Mouse (Mus musculus) Patski (cell line): Measurements from ENCODE around the gene Spryd3. TPM values are rescaled to one million over a fixed set of nuclear protein-coding genes. Genes with fewer than 3 reads are reported as not detected.

ENCODE experiments used
- ATAC-seq: fragments of 100-300 bp; one replicate; pipeline ENCODE4 v1.8.0; 2021
- CTCF ChIA-PET: fragments of 350-600 bp; sonication (Branson Sonifier 250); formaldehyde crosslinking; loops from one replicate; lab custom pipeline; 2022; ENCODE audit warnings: inconsistent platforms; lab: Charles Lee
- POLR2A ChIA-PET: fragments of 350-600 bp; sonication (Branson Sonifier 250); formaldehyde crosslinking; loops from one replicate; lab custom pipeline; 2022; ENCODE audit warnings: antibody characterized with exemption, inconsistent platforms; lab: Charles Lee
- DNase-seq: peaks from one replicate; pipeline ENCODE4 v3.0.0-alpha.2; 2011; ENCODE audit warnings: low read depth, low spot score
- H3K27me3 ChIP-seq: fragments of 371-371 bp; one replicate; pipeline ENCODE4 v1.5.1; 2021
- CTCF ChIP-seq: fragments of 100-300 bp; IDR thresholded peaks from one replicate; pipeline ENCODE4 v1.5.1; 2021
- in situ Hi-C: fragments of 300-500 bp; cut with MboI; formaldehyde crosslinking; loops from 3 replicates; pipeline ENCODE4 v1.11.1; 2018; ENCODE audit warnings: low pct_unique_long_range_greater_than_20kb, mixed read lengths
- polyA plus RNA-seq: library from polyadenylated mRNA; unstranded; gene quantifications from one replicate; pipeline ENCODE4 v1.2.3, GENCODE M21; 2021

Spryd3 gene
- polyA plus RNA-seq, 1 experiment from 2014 or later = 47.4 TPM

DNA sequence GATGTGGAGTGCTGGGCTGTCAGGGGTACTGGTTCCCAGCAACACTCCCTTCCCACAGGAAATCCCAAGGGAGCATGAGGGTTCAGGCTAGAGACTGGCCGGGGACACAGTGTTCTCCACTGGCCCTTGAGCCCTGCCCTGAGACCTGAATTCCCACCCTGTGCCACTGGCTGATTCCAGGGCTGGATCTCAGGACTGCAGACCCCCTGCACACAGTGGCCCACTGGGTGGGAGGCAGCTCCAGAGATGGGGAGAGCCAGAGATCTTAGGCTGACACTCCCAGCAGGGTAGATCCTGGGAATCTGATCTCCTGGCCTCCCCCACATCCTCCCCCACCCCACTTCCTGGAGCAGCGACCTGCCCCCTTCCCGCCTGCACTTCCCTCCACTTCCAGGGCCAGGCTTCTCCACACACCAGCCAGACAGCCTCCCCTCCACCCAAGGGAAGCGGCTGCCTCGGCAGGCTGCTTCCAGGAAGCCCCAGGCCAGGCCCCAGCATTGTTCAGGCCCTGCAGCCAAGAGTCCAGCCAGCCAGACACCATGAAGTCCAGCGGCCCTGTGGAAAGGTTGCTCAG, 33.4 kb downstream of the Spryd3 start:
- in situ Hi-C loops = no loop called here
- H3K27me3 ChIP-seq = no peaks in the 10 kb centered on the region
- POLR2A ChIA-PET = no interaction called here
- ATAC-seq (no peak), DNase-seq (no peak)
- no peak for TF ChIP-seq CTCF
- CTCF ChIA-PET = interaction anchor here (1.7 to 2.5 kb wide), 2 partner anchors 11 to 44 kb away, joined by 4 to 7 read pairs; no protein-coding TSS in a partner anchor

DNA sequence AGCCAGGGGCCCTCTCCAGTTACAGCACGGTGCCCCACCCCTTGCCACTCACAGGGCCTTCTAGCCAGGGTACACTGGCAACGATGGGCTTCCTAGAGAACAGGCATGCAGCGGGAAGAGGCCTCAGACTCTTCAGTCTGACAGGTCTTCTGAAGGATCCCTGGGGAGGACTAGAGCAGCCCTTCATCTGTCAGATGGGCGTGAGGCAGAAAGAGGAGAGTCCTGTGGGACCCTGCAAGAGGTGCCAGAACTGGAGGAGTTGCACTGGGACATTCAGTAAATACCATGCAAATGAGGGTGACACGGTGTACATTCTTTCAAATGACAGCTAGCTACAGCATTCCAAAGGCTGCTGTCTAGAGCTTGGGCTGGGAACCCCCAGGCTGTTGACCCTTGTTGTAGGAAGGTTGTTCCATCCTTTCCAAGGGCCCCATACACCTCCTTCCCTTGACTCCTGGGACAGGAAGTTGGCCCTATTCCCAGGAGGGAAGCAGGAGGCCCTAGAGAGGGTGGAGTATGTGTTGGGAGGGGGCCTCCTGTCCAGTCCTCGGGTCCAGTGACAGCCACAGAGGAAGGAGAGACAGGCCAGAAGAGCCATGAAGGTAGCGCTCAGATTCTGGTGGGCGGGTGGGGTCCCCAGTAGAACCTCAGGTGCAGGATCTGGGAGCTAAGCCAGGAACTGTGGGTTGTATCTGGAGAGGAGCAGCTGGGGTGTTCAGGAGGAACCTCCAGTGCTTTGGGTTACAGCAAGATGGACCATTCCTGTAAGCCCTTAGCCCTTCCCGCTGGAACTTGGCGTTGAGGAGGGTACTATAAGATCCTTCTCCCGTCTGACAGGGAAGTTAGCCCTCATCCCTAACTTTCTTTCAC, 34.1 kb downstream of the Spryd3 start:
- ChIA-PET CTCF (interaction anchor here (0.9 to 2.5 kb wide), 4 partner anchors 10 to 45 kb away, joined by 3 to 11 read pairs (median 8); no protein-coding TSS in a partner anchor), POLR2A (no interaction called here)
- DNase-seq = no peak
- no peaks in the 10 kb centered on the region for H3K27me3 ChIP-seq
- no peak for ATAC-seq
- in situ Hi-C loops = no loop called here
- TF ChIP-seq CTCF = no peak

DNA sequence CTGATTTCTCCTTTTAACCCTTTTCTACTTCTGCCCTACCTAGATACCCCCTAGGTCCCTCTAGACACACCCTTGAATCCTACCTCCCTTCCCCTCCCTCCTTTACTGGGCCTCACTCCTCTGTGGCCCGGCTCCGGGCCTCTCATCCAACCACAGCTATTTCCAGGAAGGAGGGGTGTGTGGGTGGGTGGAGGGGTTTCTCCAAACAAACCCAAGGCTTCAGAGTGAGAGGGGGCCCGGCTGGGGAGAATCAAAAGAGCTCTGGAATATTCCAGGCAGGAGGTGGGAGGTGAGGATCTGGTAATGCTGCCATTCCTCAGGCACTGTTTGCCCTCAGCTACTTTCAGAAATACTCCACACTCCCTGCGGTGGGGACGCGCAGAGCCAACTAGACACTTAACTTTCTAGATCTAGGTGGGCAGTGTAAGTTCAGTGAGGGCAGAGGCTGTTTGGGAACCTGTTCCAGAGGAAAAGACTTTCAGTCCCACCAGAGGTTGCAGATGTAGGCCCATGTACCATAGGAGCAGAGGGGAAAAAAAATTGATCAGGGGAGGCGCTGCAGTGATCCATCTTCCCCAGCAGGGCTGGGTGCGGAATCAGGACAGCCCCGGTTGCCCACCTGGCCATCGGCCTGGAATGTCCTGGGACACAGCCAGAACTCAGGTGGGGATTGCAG, 34.9 kb downstream of the Spryd3 start:
- in situ Hi-C loops = no loop called here
- DNase-seq = no peak
- POLR2A ChIA-PET = interaction anchor here (0.8 to 1.0 kb wide), 2 partner anchors 21 to 25 kb away, joined by 3 read pairs; no protein-coding TSS in a partner anchor
- H3K27me3 ChIP-seq = no peaks in the 10 kb centered on the region
- no peak for TF ChIP-seq CTCF
- CTCF ChIA-PET = interaction anchor here (0.7 to 2.0 kb wide), 12 partner anchors 9 to 117 kb away, joined by 3 to 11 read pairs (median 4); no protein-coding TSS in a partner anchor
- no peak for ATAC-seq

DNA sequence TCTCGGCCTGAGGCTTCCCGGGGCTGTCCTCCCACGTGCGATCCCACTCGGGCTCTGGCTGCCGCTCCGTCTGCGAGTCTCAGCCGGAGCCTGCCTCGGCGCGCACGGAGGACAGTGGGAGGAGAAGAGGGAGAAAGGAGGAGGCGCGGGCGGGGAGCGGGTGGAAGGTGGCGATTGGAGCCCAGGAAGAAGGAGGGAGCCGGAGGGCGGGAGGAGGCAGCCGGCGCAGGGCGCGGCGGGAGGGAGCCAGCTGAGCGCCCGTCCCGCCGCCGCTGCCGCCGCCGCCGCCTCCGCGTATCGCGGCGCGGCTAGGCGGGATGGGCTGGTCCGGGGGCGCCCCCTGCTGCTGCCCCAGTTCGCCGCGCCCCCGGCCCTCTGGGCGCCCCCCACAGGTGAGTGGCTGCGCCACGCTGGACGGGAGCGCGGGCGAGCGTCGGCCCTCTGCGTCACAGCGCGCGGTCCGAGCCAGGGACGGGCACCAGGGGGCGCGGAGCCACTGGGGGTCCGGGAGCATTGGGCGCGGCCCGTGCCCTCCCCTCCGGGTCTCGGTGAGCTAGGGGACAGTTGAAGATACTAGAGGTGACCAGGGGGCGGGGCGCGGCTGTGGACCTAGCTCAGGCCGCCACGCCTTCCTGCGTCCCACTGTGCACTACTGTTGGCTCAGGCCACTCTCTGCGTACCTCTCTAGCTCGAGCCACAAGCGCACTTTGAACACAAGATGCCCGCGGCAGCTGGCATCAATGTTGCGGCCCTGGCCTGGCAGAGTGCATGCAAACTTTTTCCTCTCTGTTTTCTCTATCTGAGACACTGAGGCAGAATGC, 35.7 kb downstream of the Spryd3 start, which contains the start of gene Tns2:
Tns2 (plus strand) TSS at position 253 of the 821 bp plus-strand sequence.
- ATAC-seq (peak; percentile 53), DNase-seq (no peak)
- ChIA-PET POLR2A (interaction anchor here (0.8 to 1.0 kb wide), 2 partner anchors 20 to 25 kb away, joined by 3 read pairs; no protein-coding TSS in a partner anchor), CTCF (interaction anchor here (0.7 to 2.6 kb wide), 14 partner anchors 7 to 116 kb away, joined by 3 to 12 read pairs (median 4); no protein-coding TSS in a partner anchor)
- in situ Hi-C loops = no loop called here
- TF ChIP-seq CTCF = no peak
- no peaks in the 10 kb centered on the region for H3K27me3 ChIP-seq

DNA sequence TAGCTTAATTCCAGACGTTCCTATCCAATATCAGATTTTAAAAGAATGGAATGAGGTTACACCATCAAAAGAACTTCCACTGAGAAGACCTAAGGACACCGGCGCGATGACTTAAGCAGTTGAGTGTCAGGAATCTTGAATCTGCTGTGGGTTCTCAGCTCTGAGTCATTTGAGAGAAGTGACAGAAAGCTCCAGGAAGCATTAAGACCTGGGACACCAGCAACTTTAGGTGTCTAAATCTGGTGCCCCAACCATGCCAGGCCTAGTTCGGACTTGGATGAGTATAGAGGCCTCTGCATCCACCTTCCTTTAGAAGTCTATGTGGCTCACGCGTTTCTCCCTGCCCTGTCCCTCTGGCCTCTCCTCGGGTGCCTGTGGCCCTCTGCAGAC, 36.3 kb downstream of the Spryd3 start:
- peak; percentile 0 for ATAC-seq
- no peak for TF ChIP-seq CTCF
- in situ Hi-C loops = no loop called here
- no peaks in the 10 kb centered on the region for H3K27me3 ChIP-seq
- ChIA-PET CTCF (interaction anchor here (1.0 to 2.6 kb wide), 12 partner anchors 8 to 55 kb away, joined by 3 to 12 read pairs (median 4); no protein-coding TSS in a partner anchor), POLR2A (interaction anchor here (1.1 kb wide), 1 partner anchor 57 kb away, joined by 4 read pairs; no protein-coding TSS in a partner anchor)
- DNase-seq = no peak

DNA sequence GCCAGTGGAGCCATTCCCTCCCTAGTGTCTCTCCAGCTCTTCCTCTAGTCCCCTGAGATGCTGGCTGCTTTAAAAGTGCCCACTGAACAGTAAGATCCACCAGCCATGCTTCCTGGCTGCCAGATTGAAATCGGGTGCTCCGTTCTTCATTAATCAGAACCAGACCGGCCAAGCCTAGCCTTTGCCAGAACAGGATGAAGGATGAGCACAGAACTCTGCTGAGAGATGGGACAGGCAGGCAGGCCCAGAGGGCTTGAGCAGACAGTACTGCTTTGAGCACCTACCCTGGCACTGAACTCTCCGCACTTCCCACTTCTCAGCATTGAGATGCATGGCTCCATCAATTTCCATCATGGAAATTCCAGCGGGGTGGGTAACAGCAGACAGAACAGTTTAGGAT, 36.8 kb downstream of the Spryd3 start:
- H3K27me3 ChIP-seq = no peaks in the 10 kb centered on the region
- in situ Hi-C loops = no loop called here
- ATAC-seq = no peak
- ChIA-PET CTCF (interaction anchor here (1.4 to 2.6 kb wide), 5 partner anchors 8 to 23 kb away, joined by 3 to 12 read pairs (median 6); no protein-coding TSS in a partner anchor), POLR2A (interaction anchor here (1.1 kb wide), 1 partner anchor 58 kb away, joined by 4 read pairs; no protein-coding TSS in a partner anchor)
- no peak for DNase-seq
- no peak for TF ChIP-seq CTCF

DNA sequence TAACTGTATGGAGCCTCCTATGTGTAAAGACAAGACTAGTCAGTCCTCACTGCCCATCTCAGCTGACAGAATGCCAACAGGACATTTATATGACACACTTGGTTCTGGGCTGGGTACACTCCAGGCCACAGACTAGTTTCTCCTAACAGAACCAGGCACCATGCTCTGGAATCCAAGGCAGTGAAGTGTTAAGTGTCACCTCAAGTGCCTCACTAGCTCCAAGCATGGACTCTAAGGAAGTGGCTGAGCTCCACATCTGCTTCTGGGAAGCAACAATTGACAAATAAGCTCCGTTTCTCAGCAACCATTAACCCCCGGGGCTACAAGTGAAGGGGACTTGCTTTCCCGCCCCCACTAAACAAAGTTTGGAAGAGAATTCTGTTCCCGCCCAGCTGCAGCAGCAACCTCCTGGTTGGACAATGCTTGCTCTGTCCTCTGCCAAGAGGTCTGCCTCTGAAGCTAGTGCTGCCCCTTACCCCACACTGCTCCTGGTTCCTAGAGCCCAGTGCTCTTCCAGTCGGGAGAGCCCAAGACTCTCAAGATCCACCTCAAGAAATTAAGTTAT, 38.0 kb downstream of the Spryd3 start:
- H3K27me3 ChIP-seq = no peaks in the 10 kb centered on the region
- POLR2A ChIA-PET = no interaction called here
- TF ChIP-seq CTCF = no peak
- in situ Hi-C loops = no loop called here
- ATAC-seq (no peak), DNase-seq (no peak)
- CTCF ChIA-PET = interaction anchor here (1.1 to 2.6 kb wide), 5 partner anchors 10 to 48 kb away, joined by 3 to 12 read pairs (median 3); no protein-coding TSS in a partner anchor

DNA sequence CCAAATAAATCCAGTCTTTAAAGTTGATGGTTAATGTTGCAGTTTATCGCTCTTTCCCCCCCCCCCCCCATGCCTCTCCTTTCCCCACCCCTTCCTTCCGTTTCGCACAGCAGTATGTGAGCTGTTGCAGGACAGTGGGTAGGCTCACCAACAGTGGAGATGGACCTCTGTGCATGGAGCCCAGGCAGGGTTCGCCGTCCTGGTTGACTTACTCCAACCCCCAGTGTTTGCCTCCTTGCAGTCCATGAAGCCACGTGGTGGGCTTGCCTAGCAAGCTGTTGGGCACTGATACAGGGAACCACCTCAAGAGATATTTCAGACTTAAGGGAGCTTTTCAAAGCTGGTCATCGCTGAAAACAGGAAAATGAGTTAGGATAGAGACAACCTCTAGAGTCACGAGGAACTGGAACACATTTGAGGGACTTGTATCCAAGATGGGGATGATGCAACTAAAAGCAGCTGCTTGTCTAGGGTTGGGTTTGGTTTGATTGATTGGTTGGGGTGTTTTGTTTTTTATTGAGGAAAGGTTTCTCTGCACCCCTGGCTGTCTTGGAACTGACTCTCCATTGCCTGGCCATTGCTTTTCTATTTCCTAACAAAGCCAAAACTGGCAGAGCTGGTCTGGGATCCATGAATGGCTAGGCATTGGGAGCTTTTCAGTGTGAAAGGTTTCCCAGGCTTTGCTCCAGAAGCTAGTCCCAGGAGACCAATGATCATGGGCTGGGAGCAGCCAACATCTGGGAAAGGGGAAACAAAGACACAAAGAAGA, 38.7 kb downstream of the Spryd3 start:
- in situ Hi-C loops = no loop called here

More for the DNA sequence above, 38.7 kb downstream of the Spryd3 start:
- H3K27me3 ChIP-seq = no peaks in the 10 kb centered on the region
- ChIA-PET CTCF (interaction anchor here (1.1 to 2.6 kb wide), 4 partner anchors 10 to 49 kb away, joined by 3 to 12 read pairs (median 4); no protein-coding TSS in a partner anchor), POLR2A (no interaction called here)
- DNase-seq = no peak
- no peak for TF ChIP-seq CTCF
- no peak for ATAC-seq
